Comparison of ENCODE assay signal across 8 mouse cellular contexts in the genomic region with DNA sequence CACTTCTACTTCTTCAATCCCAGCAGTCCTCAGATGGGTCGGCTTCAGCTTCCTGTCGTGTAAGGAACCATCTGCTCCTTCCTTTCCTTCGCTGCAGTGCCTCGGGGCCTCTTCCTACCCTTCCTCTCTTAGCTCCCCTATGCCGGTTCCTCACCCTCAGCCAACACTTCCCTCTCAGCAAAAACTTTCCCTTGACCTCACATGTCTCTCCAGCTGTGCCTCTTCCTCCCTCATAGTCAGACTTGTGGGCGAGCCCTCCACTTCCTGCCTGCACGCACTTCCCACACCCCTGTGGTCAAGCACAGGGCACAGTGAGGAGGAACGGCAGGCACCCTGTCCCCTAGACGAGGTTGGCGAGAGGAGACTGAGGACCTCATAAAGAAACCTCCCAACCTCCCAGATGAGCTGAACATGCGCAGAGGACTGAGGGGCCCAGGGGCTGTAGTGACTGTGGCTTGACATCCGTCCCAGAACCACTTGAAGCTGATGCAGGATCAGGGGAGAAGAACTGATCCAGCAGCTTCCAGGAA. TPM values are rescaled to one million over a fixed set of nuclear protein-coding genes. Genes with fewer than 3 reads are reported as not detected.
DNase-seq lines count a peak whose midpoint lies in the region; ATAC-seq lines count a peak whose summit lies in the region.

No protein-coding gene starts in this region.

- peak overlapping the region; percentile 62; the same call in 1 of the 2 replicates for H3K27ac ChIP-seq in forebrain, embryonic 10.5 days
- no peak overlapping the region for H3K27ac ChIP-seq in forebrain, embryonic 14.5 days (ENCODE audit: low read depth, low read length)

- no peak for DNase-seq in forebrain, embryonic 10.5 days (ENCODE audit: extremely low spot score, low spot score)
- no peak for DNase-seq in forebrain, embryonic 14.5 days (ENCODE audit: low spot score)
- DNase-seq in c-Kit-positive CD71-negative TER-119-negative erythroid progenitor cells, embryonic 14.5 days (ENCODE audit: low read depth), result peak; percentile 52
- peak; percentile 35 to 40 for DNase-seq in kidney, postnatal 36 days
- peak; percentile 73 to 74 for DNase-seq in monocyte, adult 2 months (ENCODE audit: low read depth in 1 of 2, low spot score in 2 of 2)
- no peak for DNase-seq in gastrocnemius, postnatal 10 days

- H3K4me1 ChIP-seq in forebrain, embryonic 10.5 days, result peaks cover 28% of the 10 kb centered on the region
- H3K4me1 ChIP-seq in forebrain, embryonic 14.5 days (ENCODE audit: control insufficient read depth, insufficient read depth, low read length), result no peaks in the 10 kb centered on the region

- no peaks in the 10 kb centered on the region for H3K9me3 ChIP-seq in forebrain, embryonic 10.5 days
- H3K9me3 ChIP-seq in forebrain, embryonic 14.5 days (replicated peaks; ENCODE audit: control insufficient read depth, low read length), result no peaks in the 10 kb centered on the region

- H3K9ac ChIP-seq in forebrain, embryonic 14.5 days (ENCODE audit: low read length), result no peak overlapping the region

- no peak overlapping the region for H3K4me3 ChIP-seq in forebrain, embryonic 10.5 days
- no peak overlapping the region for H3K4me3 ChIP-seq in forebrain, embryonic 14.5 days (ENCODE audit: low read depth, low read length)

- H3K36me3 ChIP-seq in forebrain, embryonic 10.5 days (replicated peaks), result no peaks in the 10 kb centered on the region
- no peaks in the 10 kb centered on the region for H3K36me3 ChIP-seq in forebrain, embryonic 14.5 days (ENCODE audit: control insufficient read depth, insufficient read depth, low read length)

- ATAC-seq in forebrain, embryonic 14.5 days, result no peak
- no peak for ATAC-seq in frontal cortex, adult (ENCODE audit: low TSS enrichment)
- ATAC-seq in cerebellum, adult (ENCODE audit: insufficient number of reproducible peaks, low FRiP score, low TSS enrichment), result no peak

- H3K27me3 ChIP-seq in forebrain, embryonic 10.5 days (ENCODE audit: poor library complexity, severe bottlenecking), result no peaks in the 10 kb centered on the region
- no peaks in the 10 kb centered on the region for H3K27me3 ChIP-seq in forebrain, embryonic 14.5 days (replicated peaks; ENCODE audit: control insufficient read depth, insufficient read depth, low read length)

- WGBS in forebrain, embryonic 10.5 days, result 70% methylated on average over 12 of the region's 12 CpGs
- WGBS in forebrain, embryonic 14.5 days, result 72% methylated on average over 12 of the region's 12 CpGs

- no peak overlapping the region for H3K4me2 ChIP-seq in forebrain, embryonic 14.5 days (ENCODE audit: low read length)

RNA-seq across cellular contexts. Expression of a gene that starts 18.6 kb away (rescaled TPM):
- polyA plus RNA-seq in forebrain, embryonic 10.5 days (2016; fragmentation: Nextera tagmentation; extraction: Ambion mirVana), result 6.5 TPM in 2 replicates
- polyA plus RNA-seq in forebrain, embryonic 14.5 days (2014; fragmentation: Nextera tagmentation; extraction: Ambion mirVana), result 8.0 and 8.8 TPM in 2 replicates
- total RNA-seq in gastrocnemius, postnatal 10 days (2021), result 10 to 100 TPM; 29.6 to 35.5 TPM

RNA-seq across cellular contexts. Expression of a gene that starts 23.9 kb away (rescaled TPM):
- polyA plus RNA-seq in forebrain, embryonic 10.5 days (2016; fragmentation: Nextera tagmentation; extraction: Ambion mirVana), result 1.5 and 2.0 TPM in 2 replicates
- polyA plus RNA-seq in forebrain, embryonic 14.5 days (2014; fragmentation: Nextera tagmentation; extraction: Ambion mirVana), result 2.3 and 3.2 TPM in 2 replicates
- 1 to 10 TPM; 2.3 to 4.0 TPM for total RNA-seq in gastrocnemius, postnatal 10 days (2021)

Comparison
In these comparisons a context has a peak if more than half of its experiments do, and no peak if none do; other contexts are left out.
1. DNase-seq: peak in c-Kit-positive CD71-negative TER-119-negative erythroid progenitor cells, embryonic 14.5 days (single experiment), kidney, postnatal 36 days (2 of 2) and monocyte, adult 2 months (2 of 2); none in forebrain, embryonic 10.5 days (single experiment), forebrain, embryonic 14.5 days (single experiment) and gastrocnemius, postnatal 10 days (single experiment).